Mouse (Mus musculus) olfactory bulb, adult 2 months (tissue): ENCODE results near the gene Nap1l2. TPM values are rescaled to one million over a fixed set of nuclear protein-coding genes. Genes with fewer than 3 reads are reported as not detected.
"Not testable (repeated sequence)": the region's sequence is repeated elsewhere in the genome, so short reads cannot be mapped to it uniquely, and the experiment has no call there.

Source experiments
- H3K27ac ChIP-seq: fragments of 200-500 bp; 2 replicates; pipeline ENCODE4 v1.5.1; 2012; ENCODE audit warnings: low read depth, low read length; ENCODE audit not compliant: insufficient read depth
- H3K4me1 ChIP-seq: fragments of 200-500 bp; 2 replicates; pipeline ENCODE4 v1.6.1; 2012; ENCODE audit warnings: low read length; ENCODE audit not compliant: control insufficient read depth, insufficient read depth
- H3K4me3 ChIP-seq: fragments of 200-500 bp; 2 replicates; pipeline ENCODE4 v1.5.1; 2012; ENCODE audit warnings: mild to moderate bottlenecking, low read depth, low read length, moderate library complexity; ENCODE audit not compliant: insufficient read depth
- CTCF ChIP-seq: fragments of 200-500 bp; IDR thresholded peaks from 2 replicates; pipeline ENCODE4 v1.5.1; 2012; ENCODE audit warnings: low read depth, mild to moderate bottlenecking, low read length, moderate library complexity; ENCODE audit not compliant: insufficient read depth
- POLR2A ChIP-seq: fragments of 200-500 bp; IDR thresholded peaks from 2 replicates; pipeline ENCODE4 v1.6.1; 2012; ENCODE audit warnings: mild to moderate bottlenecking, low read depth, low read length, moderate library complexity; ENCODE audit not compliant: insufficient read depth
- WGBS: fragments of 180-500 bp; shearing (Covaris S2); methylation state at CpG from one replicate; pipeline ENCODE4 v1.1.7; 2018; 5-methylcytosine and 5-hydroxymethylcytosine counted together
- polyA plus RNA-seq: library from polyadenylated mRNA; stranded (reverse); fragments of >200 nt; gene quantifications from 2 replicates; pipeline ENCODE4 v1.2.4, GENCODE M21; 2012; ENCODE audit warnings: low replicate concordance; ENCODE audit not compliant: missing spikeins, insufficient read depth, insufficient read length

The Nap1l2 gene
- polyA plus RNA-seq, result 165 TPM in 1 of 2 replicates, not detected in the other

GRCm38 (mm10) chrX:103186431-103186786 lies at the start of gene Nap1l2:
Gene Nap1l2 (minus strand): TSS chrX:103186640.
- no peaks in the 10 kb centered on the region for H3K4me1 ChIP-seq
- H3K27ac ChIP-seq, result peak within 1 kb of the TSS; percentile 91
- WGBS, result 27% methylated on average over 13 of the region's 13 CpGs
- no peak for TF ChIP-seq CTCF
- TF ChIP-seq POLR2A, result peak; percentile 58; the same call in 1 of the 2 replicates
- H3K4me3 ChIP-seq, result peak within 1 kb of the TSS; percentile 64

- no peak for TF ChIP-seq CTCF
- no peak for TF ChIP-seq POLR2A
- no peaks in the 10 kb centered on the region for H3K4me1 ChIP-seq
Measured at GRCm38 (mm10) chrX:103215251-103215650, 28.8 kb upstream of the Nap1l2 start.

GRCm38 (mm10) chrX:103186829-103187228 lies 389 bp upstream of the Nap1l2 start:
- TF ChIP-seq CTCF (no peak), POLR2A (no peak)
- H3K4me3 ChIP-seq, result no peak overlapping the region
- no peak overlapping the region for H3K27ac ChIP-seq
- H3K4me1 ChIP-seq, result no peaks in the 10 kb centered on the region
- WGBS, result 29% methylated on average over 1 of the region's 1 CpGs

More at GRCm38 (mm10) chrX:103215251-103215650, 28.8 kb upstream of the Nap1l2 start:
- 82% methylated on average over 4 of the region's 4 CpGs for WGBS
- Histone ChIP-seq H3K27ac (no peak overlapping the region), H3K4me3 (no peak overlapping the region)

- TF ChIP-seq CTCF (no peak), POLR2A (no peak)
- WGBS, result 13% methylated on average over 20 of the region's 20 CpGs
- Histone ChIP-seq H3K4me3 (peak overlapping the region; percentile 64), H3K4me1 (no peaks in the 10 kb centered on the region), H3K27ac (peak overlapping the region; percentile 91)
Measured at GRCm38 (mm10) chrX:103185781-103186430, 534 bp downstream of the Nap1l2 start.

- Histone ChIP-seq H3K4me1 (no peaks in the 10 kb centered on the region), H3K4me3 (no peak overlapping the region), H3K27ac (no peak overlapping the region)
- TF ChIP-seq POLR2A (no peak), CTCF (no peak)
Measured at GRCm38 (mm10) chrX:103183536-103183935, 2.9 kb downstream of the Nap1l2 start.

- H3K4me3 ChIP-seq, result no peak overlapping the region
- no peaks in the 10 kb centered on the region for H3K4me1 ChIP-seq
- no peak overlapping the region for H3K27ac ChIP-seq
- TF ChIP-seq POLR2A, result no peak
- TF ChIP-seq CTCF, result no peak
- WGBS, result 83% methylated on average over 4 of the region's 4 CpGs
Measured at GRCm38 (mm10) chrX:103179771-103180558, 6.5 kb downstream of the Nap1l2 start.

GRCm38 (mm10) chrX:103164948-103165605 lies 21.4 kb downstream of the Nap1l2 start:
- peak overlapping the region; percentile 34 for H3K4me3 ChIP-seq

GRCm38 (mm10) chrX:103156134-103156533 lies 30.3 kb downstream of the Nap1l2 start:
- TF ChIP-seq CTCF (no peak), POLR2A (no peak)
- WGBS, result 61% methylated on average over 1 of the region's 1 CpGs
- Histone ChIP-seq H3K4me1 (no peaks in the 10 kb centered on the region), H3K4me3 (no peak overlapping the region), H3K27ac (no peak overlapping the region)

More at GRCm38 (mm10) chrX:103164948-103165605, 21.4 kb downstream of the Nap1l2 start:
- H3K27ac ChIP-seq, H3K4me1 ChIP-seq: not testable (repeated sequence)
- WGBS, result 41% methylated on average over 54 of the region's 83 CpGs

GRCm38 (mm10) chrX:103138549-103138948 lies 47.9 kb downstream of the Nap1l2 start:
- H3K27ac ChIP-seq, result no peak overlapping the region
- no peak overlapping the region for H3K4me3 ChIP-seq
- 86% methylated on average over 3 of the region's 3 CpGs for WGBS
- TF ChIP-seq CTCF (no peak), POLR2A (no peak)
- no peaks in the 10 kb centered on the region for H3K4me1 ChIP-seq

Other genes with a start within 250 kb of the Nap1l2 start
- not detected in 2 replicates for gene Cdx4, start 134.8 kb upstream of the Nap1l2 start, polyA plus RNA-seq
- not detected in 2 replicates for gene Chic1, start 169.8 kb upstream of the Nap1l2 start, polyA plus RNA-seq
- gene Tsx, start 227.8 kb upstream of the Nap1l2 start, polyA plus RNA-seq, result not detected in 2 replicates
- gene Gm26992, start 235.4 kb upstream of the Nap1l2 start, polyA plus RNA-seq, result not detected in 2 replicates